Mouse (Mus musculus): ENCODE data around the gene Rrp8. TPM values are rescaled to one million over a fixed set of nuclear protein-coding genes. Genes with fewer than 3 reads are reported as not detected.
A peak's percentile ranks its signal among the peaks of the same experiment; 100 is the strongest.

Gene Rrp8
- polyA plus RNA-seq, 1 experiment from 2014 or later: 50.6 TPM

DNA sequence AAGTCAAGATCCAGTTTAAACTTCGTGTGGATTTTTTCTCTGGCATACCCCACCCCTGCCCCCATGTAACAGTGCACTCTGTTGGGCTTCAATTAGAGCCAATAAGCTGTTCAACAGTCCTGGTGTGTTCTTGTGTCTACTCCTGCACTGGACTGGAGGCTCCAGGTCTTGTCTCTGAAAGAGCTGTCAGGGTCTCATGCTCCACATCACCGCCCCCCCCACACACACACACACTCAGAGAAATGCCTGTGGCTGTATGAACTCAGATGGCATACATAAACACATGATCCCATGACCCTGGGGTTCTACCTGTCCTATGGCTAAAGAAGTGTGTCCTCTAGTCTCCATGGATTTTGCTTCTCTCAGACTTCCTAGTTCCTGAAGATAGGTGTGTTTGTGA lies 38.8 kb upstream of the Rrp8 start:
- WGBS: 86% methylated on average over 2 of the region's 2 CpGs

DNA sequence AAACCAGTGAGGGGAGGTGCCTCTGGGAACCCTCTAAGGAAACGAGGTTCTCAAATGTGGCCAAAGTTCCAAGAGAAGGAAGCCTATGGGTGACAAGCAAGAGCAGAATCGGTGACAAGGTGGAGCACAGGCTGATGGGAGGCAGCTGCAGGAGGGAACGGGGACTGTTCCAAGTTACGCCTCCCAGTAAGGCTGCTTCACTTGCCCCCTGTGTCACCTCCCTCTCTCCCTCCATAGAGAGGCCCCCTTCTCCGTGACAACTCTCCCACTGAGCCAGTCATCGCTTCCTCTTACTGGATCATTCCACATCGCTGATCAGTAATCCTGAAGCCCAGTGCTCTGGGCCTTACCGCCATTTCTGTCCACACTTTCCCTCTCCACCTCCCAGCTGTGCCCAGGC lies 37.5 kb upstream of the Rrp8 start:
- 69% methylated on average over 8 of the region's 8 CpGs for WGBS
- no peak overlapping the region for H3K9ac ChIP-seq (ENCODE audit: low read length)
- H3K4me2 ChIP-seq (ENCODE audit: low read depth, severe bottlenecking): no peak overlapping the region
- no peak overlapping the region for H3K4me3 ChIP-seq (ENCODE audit: low read depth, low read length)
- peaks cover 19% of the 10 kb centered on the region for H3K4me1 ChIP-seq (ENCODE audit: control insufficient read depth, insufficient read depth, low read length)
- no peaks in the 10 kb centered on the region for H3K9me3 ChIP-seq (ENCODE audit: control insufficient read depth, low read length)
- H3K27me3 ChIP-seq (ENCODE audit: control insufficient read depth, insufficient read depth, low read length): no peaks in the 10 kb centered on the region
- DNase-seq (ENCODE audit: low spot score) (no peak), ATAC-seq (ENCODE audit: insufficient number of reproducible peaks, low FRiP score, low TSS enrichment, low read depth) (no peak)
- H3K27ac ChIP-seq (replicated peaks; ENCODE audit: low read depth, low read length): no peak overlapping the region
- H3K36me3 ChIP-seq (ENCODE audit: control insufficient read depth, insufficient read depth, low read length): peaks cover 16% of the 10 kb centered on the region

More for the DNA sequence above, 38.8 kb upstream of the Rrp8 start:
- Histone ChIP-seq H3K4me2 (ENCODE audit: low read depth, severe bottlenecking) (no peak overlapping the region), H3K9ac (ENCODE audit: low read length) (no peak overlapping the region), H3K4me1 (ENCODE audit: control insufficient read depth, insufficient read depth, low read length) (peaks cover 19% of the 10 kb centered on the region), H3K9me3 (ENCODE audit: control insufficient read depth, low read length) (no peaks in the 10 kb centered on the region), H3K27ac (replicated peaks; ENCODE audit: low read depth, low read length) (no peak overlapping the region), H3K36me3 (ENCODE audit: control insufficient read depth, insufficient read depth, low read length) (peaks cover 11% of the 10 kb centered on the region; the same call in 1 of the 2 replicates), H3K4me3 (ENCODE audit: low read depth, low read length) (no peak overlapping the region), H3K27me3 (ENCODE audit: control insufficient read depth, insufficient read depth, low read length) (no peaks in the 10 kb centered on the region)
- ATAC-seq (ENCODE audit: insufficient number of reproducible peaks, low FRiP score, low TSS enrichment, low read depth): no peak
- no peak for DNase-seq (ENCODE audit: low spot score)

DNA sequence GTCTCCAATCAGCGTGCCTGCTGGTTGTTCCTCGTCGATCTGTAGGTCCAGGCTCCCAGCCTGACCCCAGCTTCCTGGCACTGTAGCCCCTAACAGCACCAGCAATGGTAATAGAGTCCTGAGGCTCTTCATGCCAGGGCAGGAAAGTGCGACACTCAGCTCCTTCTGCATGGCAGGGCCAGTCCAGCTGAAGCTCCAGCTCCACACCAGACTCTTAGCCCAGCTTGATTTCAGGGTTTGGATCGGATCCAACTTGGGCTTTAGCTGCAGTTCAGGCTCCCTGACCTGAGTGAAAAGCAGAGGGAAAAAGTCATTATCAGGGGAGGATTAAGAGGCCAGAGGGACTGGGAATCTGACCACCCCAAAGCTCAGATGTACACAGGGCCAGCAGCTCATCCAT lies 35.9 kb upstream of the Rrp8 start:
- WGBS: 93% methylated on average over 5 of the region's 5 CpGs

DNA sequence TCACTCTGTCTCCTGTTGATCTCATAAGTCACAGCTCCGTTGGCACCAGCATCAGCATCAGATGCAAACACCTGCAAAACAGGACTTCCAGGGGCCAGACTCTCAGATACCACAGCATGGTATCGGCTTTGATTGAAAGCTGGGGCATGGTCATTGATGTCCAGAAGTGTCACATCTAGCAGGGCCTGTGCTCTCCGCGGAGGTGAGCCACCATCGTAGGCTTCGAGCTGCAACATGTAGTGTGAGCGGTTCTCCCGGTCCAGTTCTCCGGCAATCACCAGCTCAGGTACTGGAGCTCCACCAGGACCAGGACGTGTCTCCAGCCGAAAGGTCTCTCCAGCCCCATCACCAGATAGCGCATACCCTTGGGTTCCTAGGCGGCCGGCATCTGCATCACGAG lies 35.1 kb upstream of the Rrp8 start:
- no peak overlapping the region for H3K9ac ChIP-seq (ENCODE audit: low read length)
- DNase-seq (ENCODE audit: low spot score): no peak
- ATAC-seq (ENCODE audit: insufficient number of reproducible peaks, low FRiP score, low TSS enrichment, low read depth): no peak
- H3K4me3 ChIP-seq (ENCODE audit: low read depth, low read length): no peak overlapping the region
- H3K27ac ChIP-seq (replicated peaks; ENCODE audit: low read depth, low read length): no peak overlapping the region
- H3K4me2 ChIP-seq (ENCODE audit: low read depth, severe bottlenecking): no peak overlapping the region
- H3K36me3 ChIP-seq (ENCODE audit: control insufficient read depth, insufficient read depth, low read length): peaks cover 16% of the 10 kb centered on the region
- no peaks in the 10 kb centered on the region for H3K9me3 ChIP-seq (ENCODE audit: control insufficient read depth, low read length)
- peaks cover 19% of the 10 kb centered on the region for H3K4me1 ChIP-seq (ENCODE audit: control insufficient read depth, insufficient read depth, low read length)
- no peaks in the 10 kb centered on the region for H3K27me3 ChIP-seq (ENCODE audit: control insufficient read depth, insufficient read depth, low read length)
- 98% methylated on average over 15 of the region's 15 CpGs for WGBS

More for the DNA sequence above, 35.9 kb upstream of the Rrp8 start:
- DNase-seq (ENCODE audit: low spot score) (no peak), ATAC-seq (ENCODE audit: insufficient number of reproducible peaks, low FRiP score, low TSS enrichment, low read depth) (no peak)
- Histone ChIP-seq H3K27ac (replicated peaks; ENCODE audit: low read depth, low read length) (no peak overlapping the region), H3K9ac (ENCODE audit: low read length) (no peak overlapping the region), H3K4me1 (ENCODE audit: control insufficient read depth, insufficient read depth, low read length) (peaks cover 18% of the 10 kb centered on the region), H3K9me3 (ENCODE audit: control insufficient read depth, low read length) (no peaks in the 10 kb centered on the region), H3K27me3 (ENCODE audit: control insufficient read depth, insufficient read depth, low read length) (no peaks in the 10 kb centered on the region), H3K4me2 (ENCODE audit: low read depth, severe bottlenecking) (no peak overlapping the region), H3K4me3 (ENCODE audit: low read depth, low read length) (no peak overlapping the region), H3K36me3 (ENCODE audit: control insufficient read depth, insufficient read depth, low read length) (peaks cover 16% of the 10 kb centered on the region)

DNA sequence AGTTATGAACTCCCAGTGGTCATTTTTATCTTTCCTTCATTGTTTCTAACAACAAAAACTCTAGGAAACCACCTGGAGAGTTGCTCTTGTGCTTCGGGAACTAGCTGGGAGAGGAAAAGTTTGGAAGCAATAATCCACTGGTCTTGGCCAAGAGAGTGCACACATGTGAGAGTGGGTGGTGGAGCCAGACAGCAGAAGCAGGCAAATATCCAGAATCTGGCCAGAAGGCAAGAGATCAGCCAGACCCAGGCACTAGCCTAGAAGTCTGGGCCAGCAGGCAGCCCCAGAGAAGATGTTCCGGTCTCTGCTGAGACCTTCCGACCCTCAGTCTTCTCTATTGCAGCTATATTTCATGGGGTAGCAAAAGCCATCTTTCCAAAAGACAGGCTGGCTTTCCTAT lies 32.8 kb upstream of the Rrp8 start:
- no peak overlapping the region for H3K4me2 ChIP-seq (ENCODE audit: low read depth, severe bottlenecking)
- peaks cover 22% of the 10 kb centered on the region for H3K36me3 ChIP-seq (ENCODE audit: control insufficient read depth, insufficient read depth, low read length)
- no peaks in the 10 kb centered on the region for H3K9me3 ChIP-seq (ENCODE audit: control insufficient read depth, low read length)
- no peak overlapping the region for H3K27ac ChIP-seq (replicated peaks; ENCODE audit: low read depth, low read length)
- no peak overlapping the region for H3K4me3 ChIP-seq (ENCODE audit: low read depth, low read length)
- H3K4me1 ChIP-seq (ENCODE audit: control insufficient read depth, insufficient read depth, low read length): peaks cover 14% of the 10 kb centered on the region; the same call in 1 of the 2 replicates
- H3K9ac ChIP-seq (ENCODE audit: low read length): no peak overlapping the region
- no peaks in the 10 kb centered on the region for H3K27me3 ChIP-seq (ENCODE audit: control insufficient read depth, insufficient read depth, low read length)
- 95% methylated on average over 3 of the region's 3 CpGs for WGBS
- DNase-seq (ENCODE audit: low spot score): no peak
- no peak for ATAC-seq (ENCODE audit: insufficient number of reproducible peaks, low FRiP score, low TSS enrichment, low read depth)

DNA sequence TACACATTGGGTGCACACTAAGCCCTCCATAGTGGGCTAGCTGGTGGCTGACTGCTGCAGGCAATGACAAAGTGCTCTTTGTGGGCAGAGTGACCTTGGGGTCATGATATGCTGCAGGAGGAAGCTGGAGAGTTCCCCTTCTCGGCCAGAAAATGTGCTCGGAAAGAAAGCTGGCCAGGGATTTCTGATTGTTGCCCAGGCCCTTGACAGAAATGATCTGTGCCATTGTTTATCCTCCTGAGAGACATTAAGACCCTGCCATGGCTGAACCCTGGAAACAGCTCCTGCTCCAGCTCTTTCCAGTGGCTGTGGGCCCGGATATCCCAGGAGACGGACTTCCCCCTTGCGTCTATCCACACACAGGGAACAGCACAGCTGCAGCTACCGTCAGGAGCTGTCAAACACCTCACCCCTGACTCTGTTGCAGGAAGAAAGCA lies 30.6 kb upstream of the Rrp8 start:
- Histone ChIP-seq H3K36me3 (ENCODE audit: control insufficient read depth, insufficient read depth, low read length) (peaks cover 35% of the 10 kb centered on the region), H3K9me3 (ENCODE audit: control insufficient read depth, low read length) (no peaks in the 10 kb centered on the region), H3K9ac (ENCODE audit: low read length) (no peak overlapping the region), H3K4me3 (ENCODE audit: low read depth, low read length) (no peak overlapping the region), H3K27me3 (ENCODE audit: control insufficient read depth, insufficient read depth, low read length) (no peaks in the 10 kb centered on the region), H3K4me2 (ENCODE audit: low read depth, severe bottlenecking) (peak overlapping the region; percentile 22; the same call in 1 of the 2 replicates), H3K27ac (replicated peaks; ENCODE audit: low read depth, low read length) (peak overlapping the region; percentile 36; the same call in 1 of the 2 replicates), H3K4me1 (ENCODE audit: control insufficient read depth, insufficient read depth, low read length) (peaks cover 16% of the 10 kb centered on the region; the same call in 1 of the 2 replicates)
- ATAC-seq (ENCODE audit: insufficient number of reproducible peaks, low FRiP score, low TSS enrichment, low read depth): 0 out of 2 replicates have a peak, but pooled peaks have one; percentile 14
- DNase-seq (ENCODE audit: low spot score): no peak
- 21% methylated on average over 6 of the region's 6 CpGs for WGBS

DNA sequence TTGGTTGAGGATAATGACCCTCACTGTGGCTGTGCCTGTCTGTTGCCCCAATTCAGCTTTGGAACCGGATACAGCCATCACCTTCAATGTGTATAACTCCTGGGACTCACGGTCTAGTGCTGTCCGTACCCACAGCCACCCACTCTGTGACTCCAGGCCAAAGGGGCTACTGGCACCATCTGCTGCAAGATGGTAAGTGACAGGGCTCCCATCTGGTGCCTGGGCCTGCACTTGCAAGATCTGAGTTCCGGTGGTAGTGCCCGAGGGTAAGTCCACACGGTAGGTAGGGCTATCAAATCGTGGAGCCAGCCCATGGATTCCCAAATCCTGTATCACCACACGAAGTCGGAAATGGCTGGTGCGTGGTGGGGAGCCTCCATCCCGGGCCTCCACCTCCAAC lies 27.1 kb upstream of the Rrp8 start:
- ATAC-seq (ENCODE audit: insufficient number of reproducible peaks, low FRiP score, low TSS enrichment, low read depth) (no peak), DNase-seq (ENCODE audit: low spot score) (no peak)
- Histone ChIP-seq H3K4me1 (ENCODE audit: control insufficient read depth, insufficient read depth, low read length) (peaks cover 19% of the 10 kb centered on the region; the same call in 1 of the 2 replicates), H3K4me2 (ENCODE audit: low read depth, severe bottlenecking) (no peak overlapping the region), H3K36me3 (ENCODE audit: control insufficient read depth, insufficient read depth, low read length) (peaks cover 28% of the 10 kb centered on the region), H3K9me3 (ENCODE audit: control insufficient read depth, low read length) (no peaks in the 10 kb centered on the region), H3K27ac (replicated peaks; ENCODE audit: low read depth, low read length) (no peak overlapping the region), H3K9ac (ENCODE audit: low read length) (no peak overlapping the region), H3K4me3 (ENCODE audit: low read depth, low read length) (no peak overlapping the region), H3K27me3 (ENCODE audit: control insufficient read depth, insufficient read depth, low read length) (no peaks in the 10 kb centered on the region)
- 94% methylated on average over 11 of the region's 11 CpGs for WGBS

DNA sequence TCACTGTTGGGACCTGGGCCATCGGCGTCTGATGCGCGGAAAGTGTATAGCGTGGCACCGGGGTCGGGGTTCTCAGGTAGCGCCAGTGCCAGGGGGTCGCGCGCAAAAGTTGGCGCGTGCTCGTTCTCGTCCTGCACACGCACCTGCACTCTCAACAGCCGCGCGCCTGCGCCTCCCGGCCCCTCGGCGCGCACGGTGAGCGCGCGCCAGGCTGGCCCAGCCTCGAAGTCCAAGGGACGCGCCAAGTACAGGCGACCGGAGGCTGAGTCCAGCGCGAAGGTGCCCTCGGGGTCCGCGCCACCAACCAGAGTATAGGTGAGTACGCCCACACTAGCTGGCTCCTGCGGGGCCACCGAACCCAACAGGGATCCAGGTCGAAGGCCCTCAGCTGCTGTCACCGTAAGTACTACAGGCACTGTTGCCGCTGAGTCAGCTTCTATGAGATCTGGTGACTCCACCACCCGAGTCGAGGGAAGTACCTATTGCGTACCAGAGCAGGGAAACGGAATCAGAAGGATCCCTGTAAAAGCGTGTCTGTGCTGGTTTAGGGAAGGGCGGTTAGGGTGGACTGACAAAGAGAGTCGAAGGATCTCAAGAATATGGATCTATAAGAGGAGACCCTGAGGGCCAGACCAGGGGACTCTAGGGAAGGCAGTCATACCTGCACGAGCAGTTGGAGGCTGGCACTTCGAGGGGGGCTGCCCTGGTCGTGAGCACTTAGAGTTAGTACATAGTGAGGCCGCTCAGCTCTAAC lies 25.5 kb upstream of the Rrp8 start:
- Histone ChIP-seq H3K4me1 (ENCODE audit: control insufficient read depth, insufficient read depth, low read length) (0 out of 2 replicates have a peak, but pooled peaks cover 7% of the 10 kb centered on the region), H3K9ac (ENCODE audit: low read length) (0 out of 2 replicates have a peak overlapping the region, but pooled peaks have one; percentile 9), H3K27ac (replicated peaks; ENCODE audit: low read depth, low read length) (no peak overlapping the region), H3K4me3 (ENCODE audit: low read depth, low read length) (no peak overlapping the region), H3K36me3 (ENCODE audit: control insufficient read depth, insufficient read depth, low read length) (peaks cover 37% of the 10 kb centered on the region), H3K27me3 (ENCODE audit: control insufficient read depth, insufficient read depth, low read length) (no peaks in the 10 kb centered on the region), H3K4me2 (ENCODE audit: low read depth, severe bottlenecking) (0 out of 2 replicates have a peak overlapping the region, but pooled peaks have one; percentile 12), H3K9me3 (ENCODE audit: control insufficient read depth, low read length) (no peaks in the 10 kb centered on the region)
- DNase-seq (ENCODE audit: low spot score) (no peak), ATAC-seq (ENCODE audit: insufficient number of reproducible peaks, low FRiP score, low TSS enrichment, low read depth) (peak; percentile 41; the same call in 1 of the 2 replicates)
- 34% methylated on average over 55 of the region's 55 CpGs for whole genome bisulfite sequencing

Measured in limb, embryonic 11.5 days (tissue).